Mouse (Mus musculus) MEL (cell line): Measurements from ENCODE around the gene Rpl3. TPM values are rescaled to one million over a fixed set of nuclear protein-coding genes. Genes with fewer than 3 reads are reported as not detected.

Experiments
- DNase-seq: peaks from one replicate; pipeline ENCODE4 v3.0.0; 2011; ENCODE audit warnings: low read depth, low spot score
- H3K27ac ChIP-seq: 2 replicates; pipeline ENCODE4 v1.5.1; 2012; ENCODE audit warnings: low read depth, mild to moderate bottlenecking, control low read depth, low read length, moderate library complexity; ENCODE audit not compliant: control insufficient read depth
- H3K27me3 ChIP-seq, 2 experiments: fragments of 150-350 bp in 1 of 2; sonication (generic) in 1 of 2; 2 replicates each; pipeline ENCODE4 v1.6.1; 2012; ENCODE audit warnings: low read length in 2 of 2, mild to moderate bottlenecking in 2 of 2, improper control_type of control experiment in 1 of 2, moderate library complexity in 1 of 2; ENCODE audit not compliant: insufficient read depth in 2 of 2, control insufficient read depth in 1 of 2
- H3K36me3 ChIP-seq, 2 experiments: 2 replicates each; pipeline ENCODE4 v1.6.1; 2012 to 2014; ENCODE audit warnings: low read length in 2 of 2, improper control_type of control experiment in 1 of 2, inconsistent platforms in 1 of 2, mild to moderate bottlenecking in 1 of 2; ENCODE audit not compliant: insufficient read depth in 2 of 2, control insufficient read depth in 1 of 2
- H3K4me1 ChIP-seq, 2 experiments: fragments of 150-350 bp in 1 of 2; sonication (generic) in 1 of 2; 2 replicates each; pipeline ENCODE4 v1.6.1; 2012; ENCODE audit warnings: low read length in 2 of 2, improper control_type of control experiment in 1 of 2, mild to moderate bottlenecking in 1 of 2; ENCODE audit not compliant: insufficient read depth in 2 of 2, control insufficient read depth in 1 of 2
- H3K4me3 ChIP-seq, 2 experiments: fragments of 150-350 bp in 1 of 2; sonication (generic) in 1 of 2; 2 replicates each; pipeline ENCODE4 v1.5.1; 2012; ENCODE audit warnings: low read depth in 2 of 2, low read length in 2 of 2, mild to moderate bottlenecking in 2 of 2, moderate library complexity in 2 of 2, control low read depth in 1 of 2, improper control_type of control experiment in 1 of 2; ENCODE audit not compliant: control insufficient read depth in 1 of 2, insufficient read depth in 1 of 2
- H3K79me2 ChIP-seq: 2 replicates; pipeline ENCODE4 v1.6.1; 2012; ENCODE audit warnings: mild to moderate bottlenecking, low read length, moderate library complexity; ENCODE audit not compliant: control insufficient read depth, poor library complexity, insufficient read depth
- H3K9ac ChIP-seq: 2 replicates; pipeline ENCODE4 v1.6.1; 2012; ENCODE audit warnings: low read depth, mild to moderate bottlenecking, control low read depth, low read length, moderate library complexity; ENCODE audit not compliant: control insufficient read depth, poor library complexity, severe bottlenecking
- H3K9me3 ChIP-seq: fragments of 150-350 bp; sonication (generic); replicated peaks from 2 replicates; pipeline ENCODE4 v1.6.1; 2012; ENCODE audit warnings: mild to moderate bottlenecking, low read length, improper control_type of control experiment, moderate library complexity; ENCODE audit not compliant: insufficient read depth
- CHD2 ChIP-seq: IDR thresholded peaks from 2 replicates; pipeline ENCODE4 v1.6.1; 2011; ENCODE audit warnings: low read length, improper control_type of control experiment
- CTCF ChIP-seq, 3 experiments: IDR thresholded peaks in 2 of 3; conservative IDR thresholded peaks in 1 of 3; 2 replicates each; pipeline ENCODE4 v1.5.1; 2011 to 2012; ENCODE audit warnings: low read length in 3 of 3, low read depth in 2 of 3, mild to moderate bottlenecking in 2 of 3, improper control_type of control experiment in 1 of 3, inconsistent platforms in 1 of 3, mixed read lengths in 1 of 3, moderate library complexity in 1 of 3; ENCODE audit not compliant: control insufficient read depth in 1 of 3, insufficient read depth in 1 of 3, poor library complexity in 1 of 3, severe bottlenecking in 1 of 3
- ELF1 ChIP-seq: IDR thresholded peaks from 2 replicates; pipeline ENCODE4 v1.6.1; 2014; ENCODE audit warnings: low read depth, mild to moderate bottlenecking, inconsistent platforms, low read length, improper control_type of control experiment, moderate library complexity
- EP300 ChIP-seq, 2 experiments: IDR thresholded peaks; 2 replicates each; pipeline ENCODE4 v1.6.1; 2011; ENCODE audit warnings: improper control_type of control experiment in 2 of 2, low read length in 2 of 2, low read depth in 1 of 2, mild to moderate bottlenecking in 1 of 2
- GABPA ChIP-seq: IDR thresholded peaks from 2 replicates; pipeline ENCODE4 v1.6.1; 2012; ENCODE audit warnings: low read depth, mild to moderate bottlenecking, inconsistent platforms, low read length, improper control_type of control experiment, moderate library complexity
- HCFC1 ChIP-seq: IDR thresholded peaks from 2 replicates; pipeline ENCODE4 v1.6.1; 2012; ENCODE audit warnings: low read depth, mild to moderate bottlenecking, inconsistent platforms, low read length, improper control_type of control experiment, moderate library complexity
- JUND ChIP-seq: IDR thresholded peaks from 2 replicates; pipeline ENCODE4 v1.6.1; 2011; ENCODE audit warnings: low read depth, mild to moderate bottlenecking, improper control_type of control experiment, low read length
- MAFK ChIP-seq: IDR thresholded peaks from 2 replicates; pipeline ENCODE4 v1.6.1; 2011; ENCODE audit warnings: low read depth, mild to moderate bottlenecking, low read length, improper control_type of control experiment, borderline replicate concordance
- MAX ChIP-seq: IDR thresholded peaks from 2 replicates; pipeline ENCODE4 v1.6.1; 2011; ENCODE audit warnings: low read length, improper control_type of control experiment
- NELFE ChIP-seq: IDR thresholded peaks from 2 replicates; pipeline ENCODE4 v1.6.1; 2011; ENCODE audit warnings: low read depth, low read length, improper control_type of control experiment
- POLR2AphosphoS2 ChIP-seq: IDR thresholded peaks from 2 replicates; pipeline ENCODE4 v1.6.1; 2011; ENCODE audit warnings: low read length, improper control_type of control experiment
- POLR2AphosphoS5 ChIP-seq: IDR thresholded peaks from 2 replicates; pipeline ENCODE4 v1.6.1; 2012; ENCODE audit warnings: low read depth, borderline replicate concordance, mild to moderate bottlenecking, inconsistent platforms, low read length, moderate library complexity, mixed read lengths
- RCOR1 ChIP-seq: IDR thresholded peaks from 2 replicates; pipeline ENCODE4 v1.6.1; 2012; ENCODE audit warnings: low read depth, mild to moderate bottlenecking, inconsistent platforms, low read length, improper control_type of control experiment
- TCF12 ChIP-seq: IDR thresholded peaks from 2 replicates; pipeline ENCODE4 v1.6.1; 2014; ENCODE audit warnings: low read depth, mild to moderate bottlenecking, inconsistent platforms, low read length, improper control_type of control experiment, moderate library complexity
- UBTF ChIP-seq: IDR thresholded peaks from 2 replicates; pipeline ENCODE4 v1.6.1; 2012; ENCODE audit warnings: low read depth, mild to moderate bottlenecking, inconsistent platforms, low read length, improper control_type of control experiment, moderate library complexity, borderline replicate concordance; ENCODE audit not compliant: insufficient read depth
- ZC3H11A ChIP-seq: IDR thresholded peaks from 2 replicates; pipeline ENCODE4 v1.6.1; 2012; ENCODE audit warnings: low read depth, mild to moderate bottlenecking, inconsistent platforms, low read length, improper control_type of control experiment
- ZMIZ1 ChIP-seq: IDR thresholded peaks from 2 replicates; pipeline ENCODE4 v1.6.1; 2012; ENCODE audit warnings: low read depth, mild to moderate bottlenecking, inconsistent platforms, low read length, improper control_type of control experiment, moderate library complexity
- polyA plus RNA-seq, 2 experiments: library from polyadenylated mRNA; stranded (reverse) in 1 of 2; unstranded in 1 of 2; fragments of >175 nt in 1 of 2; fragments of >200 nt in 1 of 2; gene quantifications; 2 replicates each; pipeline versions ENCODE4 v1.2.1 to v1.2.4; 2012; ENCODE audit warnings: low replicate concordance in 2 of 2, low read depth in 1 of 2; ENCODE audit not compliant: insufficient read length in 2 of 2, insufficient read depth in 1 of 2, missing spikeins in 1 of 2
- total RNA-seq: library from RNA; depleted of rRNA; stranded (reverse); fragments of 300-350 nt; gene quantifications from 2 replicates; pipeline ENCODE4 v1.2.3, GENCODE M21; 2012

The Rpl3 gene
- total and polyA plus RNA-seq, 3 experiments: 543 to 1,686 (median 1,096) TPM

DNA sequence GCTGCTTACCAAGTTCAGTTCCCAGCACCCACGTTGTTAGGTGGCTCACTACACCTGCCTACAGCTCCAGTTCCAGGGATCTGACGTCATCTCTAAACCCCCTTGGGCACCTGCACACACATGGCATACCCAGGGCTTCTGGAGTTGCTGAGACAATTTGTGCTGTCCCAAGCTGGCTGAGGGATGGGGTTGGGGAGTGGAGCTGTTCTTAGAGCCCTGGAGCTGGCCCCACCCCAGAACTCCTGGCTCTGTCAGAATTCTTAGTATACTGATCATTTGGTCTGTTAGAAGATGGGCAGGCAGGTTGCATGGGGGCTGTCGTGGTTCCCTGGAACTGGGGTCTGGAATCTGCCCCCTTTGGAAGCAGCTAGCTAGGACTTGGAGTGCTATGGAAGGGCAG lies 8.5 kb upstream of the Rpl3 start:
- no peak for DNase-seq
- Histone ChIP-seq H3K79me2 (peaks cover 7% of the 10 kb centered on the region; the same call in 1 of the 2 replicates), H3K9ac (no peak overlapping the region), H3K4me1 (peaks cover 11 to 28% of the 10 kb centered on the region in 2 experiments; a peak in 3 of 4 replicates), H3K27ac (no peak overlapping the region), H3K4me3 (no peak overlapping the region), H3K36me3 (peaks cover 0 to 21% of the 10 kb centered on the region in 2 experiments; a peak in 2 of 4 replicates), H3K27me3 (no peaks in the 10 kb centered on the region), H3K9me3 (no peaks in the 10 kb centered on the region)
- TF ChIP-seq GABPA: no peak
- no peak for TF ChIP-seq NELFE
- no peak for TF ChIP-seq MAX
- TF ChIP-seq UBTF: no peak
- no peak for TF ChIP-seq HCFC1
- TF ChIP-seq ZC3H11A: no peak
- no peak for TF ChIP-seq EP300 (IDR thresholded peaks at IDR 0.05; ENCODE audit: low read depth in 1 of 2, low read length in 2 of 2)
- no peak for TF ChIP-seq ELF1
- TF ChIP-seq POLR2AphosphoS5: no peak
- no peak for TF ChIP-seq JUND
- no peak for TF ChIP-seq CHD2
- TF ChIP-seq POLR2AphosphoS2: no peak

DNA sequence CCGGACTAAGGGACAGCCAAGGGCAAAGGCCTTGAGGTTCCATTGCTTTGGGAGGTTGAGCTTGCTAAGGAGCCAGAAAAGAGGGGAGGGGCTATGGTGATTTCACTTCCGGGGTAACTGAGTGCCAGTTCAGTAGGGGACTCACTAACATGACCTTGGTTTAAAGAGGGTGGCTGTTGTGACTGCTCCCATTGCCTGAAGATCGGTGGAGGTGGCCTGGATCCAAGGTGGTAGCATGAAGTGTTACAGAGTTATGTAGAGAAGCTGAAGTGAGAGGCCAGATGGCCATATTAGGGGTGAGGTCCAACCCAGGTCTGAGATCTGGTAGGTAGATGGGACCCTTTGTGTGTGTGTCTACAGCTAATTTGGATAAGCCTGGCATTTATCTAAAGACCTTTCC lies 7.8 kb upstream of the Rpl3 start:
- DNase-seq: no peak
- TF ChIP-seq TCF12: no peak
- no peak for TF ChIP-seq ZMIZ1
- no peak for TF ChIP-seq RCOR1
- TF ChIP-seq MAFK: no peak
- no peak for TF ChIP-seq UBTF
- TF ChIP-seq CTCF (IDR thresholded peaks at IDR 0.05 in 2 of 3, conservative IDR thresholded peaks at IDR 0.05 in 1 of 3; ENCODE audit: control insufficient read depth in 1 of 3, insufficient read depth in 1 of 3, low read depth in 2 of 3, low read length in 3 of 3, poor library complexity in 1 of 3, severe bottlenecking in 1 of 3): no peak
- TF ChIP-seq, all 39 proteins: peak for 0
- Histone ChIP-seq H3K9ac (no peak overlapping the region), H3K4me1 (peaks cover 11 to 27% of the 10 kb centered on the region in 2 experiments; a peak in 3 of 4 replicates), H3K36me3 (peaks cover 0 to 20% of the 10 kb centered on the region in 2 experiments; a peak in 2 of 4 replicates), H3K4me3 (no peak overlapping the region), H3K27me3 (no peaks in the 10 kb centered on the region), H3K79me2 (peaks cover 7% of the 10 kb centered on the region; the same call in 1 of the 2 replicates), H3K9me3 (no peaks in the 10 kb centered on the region), H3K27ac (no peak overlapping the region)
